Mouse (Mus musculus): ENCODE data around the gene Irs2.

- TF ChIP-seq CTCF (IDR thresholded peaks at IDR 0.05) (no peak), EP300 (IDR thresholded peaks at IDR 0.05) (no peak)
Observed at GRCm38 (mm10) chr8:11038788-11039187, 30.5 kb upstream of the Irs2 start.

Data from lung, postnatal 0 days (tissue).